In the genomic region with DNA sequence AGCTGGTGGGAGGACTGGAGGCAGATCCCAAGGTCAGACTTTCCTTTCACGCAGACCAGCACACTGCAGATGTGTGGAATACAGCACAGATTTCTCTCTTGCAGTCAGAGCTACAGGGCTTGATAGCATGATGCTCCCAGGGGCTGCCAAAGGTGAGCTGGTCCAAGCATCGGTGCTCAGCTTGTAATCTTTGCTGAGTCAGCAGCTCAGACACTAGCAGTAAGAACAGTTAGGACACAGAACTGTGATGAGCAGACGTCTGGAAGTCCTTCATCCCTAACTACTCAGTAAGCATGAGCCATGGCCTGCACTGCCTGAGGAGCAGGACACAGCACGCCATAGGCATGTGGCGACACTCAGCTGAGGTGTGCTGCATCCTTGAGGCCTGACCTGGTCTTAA, we compare ENCODE assay signal across 25 mouse cellular contexts. TPM values are rescaled to one million over a fixed set of nuclear protein-coding genes. Genes with fewer than 3 reads are reported as not detected.
"Had no signal": no experiment of that assay in that cellular context is flagged by ENCODE, and none has a peak within 500 bp of the region (broad histone marks: within the 10 kb centered on the region; RNA-seq: fewer than 3 reads in every experiment).

No protein-coding gene starts in this region.

- H3K9me3 ChIP-seq: midbrain, embryonic 10.5 days; midbrain, embryonic 12.5 days; neural tube, embryonic 13.5 days; neural tube, embryonic 15.5 days; stomach, embryonic 15.5 days had no signal

- H3K27ac ChIP-seq: liver, embryonic 14.5 days; midbrain, embryonic 10.5 days; midbrain, embryonic 12.5 days; neural tube, embryonic 13.5 days; neural tube, embryonic 15.5 days; stomach, embryonic 15.5 days; stomach, postnatal 0 days had no signal

- H3K4me1 ChIP-seq: midbrain, embryonic 10.5 days; midbrain, embryonic 12.5 days; neural tube, embryonic 13.5 days; neural tube, embryonic 15.5 days; stomach, embryonic 15.5 days had no signal

- DNase-seq: lung, adult 18-20 months; lung, embryonic 14.5 days; lung, postnatal 10 days; lung, postnatal 4 days; midbrain, embryonic 14.5 days; retina, postnatal 1 day; right cerebral cortex, adult 18-20 months; right cerebral cortex, postnatal 14 days; thymus, adult 2 months; thymus, postnatal 14 days; thymus, postnatal 36 days had no signal

- H3K27me3 ChIP-seq: midbrain, embryonic 12.5 days; neural tube, embryonic 13.5 days; neural tube, embryonic 15.5 days; stomach, embryonic 15.5 days had no signal

- H3K36me3 ChIP-seq: midbrain, embryonic 10.5 days; midbrain, embryonic 12.5 days; neural tube, embryonic 13.5 days; neural tube, embryonic 15.5 days; stomach, embryonic 15.5 days had no signal

- H3K4me3 ChIP-seq: midbrain, embryonic 10.5 days; midbrain, embryonic 12.5 days; myocyte; neural tube, embryonic 13.5 days; neural tube, embryonic 15.5 days; stomach, embryonic 15.5 days had no signal

- H3K9ac ChIP-seq: liver, embryonic 14.5 days; lung, embryonic 14.5 days; midbrain, embryonic 12.5 days; neural tube, embryonic 13.5 days; neural tube, embryonic 15.5 days; stomach, embryonic 15.5 days had no signal

RNA-seq across cellular contexts. Expression of a gene that starts 8.4 kb away (rescaled TPM):
- polyA plus RNA-seq: lung, embryonic 14.5 days; lung, embryonic 16.5 days; midbrain, embryonic 10.5 days; midbrain, embryonic 12.5 days; midbrain, embryonic 14.5 days; midbrain, embryonic 16.5 days; myocyte; neural tube, embryonic 11.5 days; neural tube, embryonic 13.5 days; neural tube, embryonic 15.5 days; spleen, adult 2 months; stomach, postnatal 0 days had no signal

RNA-seq across cellular contexts. Expression of a gene that starts 57.0 kb away (rescaled TPM):
- total RNA-seq: megakaryocyte-erythroid progenitor cell, adult 5-6 weeks had no signal
- polyA plus RNA-seq: liver, embryonic 14.5 days; liver, embryonic 16.5 days; lung, embryonic 16.5 days; myocyte; neural tube, embryonic 11.5 days; neural tube, embryonic 13.5 days; neural tube, embryonic 15.5 days; spleen, adult 2 months; stomach, embryonic 15.5 days had no signal
